Mouse (Mus musculus): ENCODE data around the gene Hmga1.
A peak's percentile ranks its signal among the peaks of the same experiment; 100 is the strongest.

Gene Hmga1

DNA sequence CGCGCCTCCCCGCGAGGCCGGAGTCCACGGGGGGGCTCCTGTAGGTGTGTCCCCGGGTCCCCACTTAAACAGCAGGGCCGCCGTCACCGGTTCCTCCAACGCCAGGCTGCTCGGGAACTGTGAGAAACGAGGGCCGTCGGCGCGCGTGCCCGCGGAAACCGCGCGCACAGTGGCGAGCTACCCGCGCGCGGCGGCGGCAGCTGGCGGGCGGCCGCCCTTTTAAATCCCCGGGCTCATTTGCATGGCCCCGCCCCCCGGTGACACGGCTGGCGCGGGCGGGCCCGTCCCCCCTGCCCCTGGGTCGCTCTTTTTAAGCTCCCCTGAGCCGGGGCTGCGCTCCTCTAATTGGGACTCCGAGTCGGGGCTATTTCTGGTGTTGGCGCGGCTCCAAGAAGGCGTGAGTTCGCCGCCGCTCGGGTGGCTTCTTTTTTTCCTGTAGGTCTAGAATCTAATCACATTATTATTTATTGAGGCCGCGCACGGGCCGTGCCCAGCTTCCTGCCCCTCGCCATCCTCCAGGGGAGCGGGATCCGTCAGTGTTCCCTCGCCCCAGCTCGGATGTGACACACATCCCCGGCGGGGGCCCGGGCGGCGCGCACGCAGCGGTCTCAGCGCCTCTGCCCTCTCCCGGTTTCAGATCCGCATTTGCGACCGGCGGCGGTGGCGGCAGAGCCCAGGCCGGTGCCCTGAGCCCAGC is at the start of gene Hmga1:
Hmga1 (plus strand) TSS at position 183 of the 697 bp plus-strand sequence.
- DNase-seq (ENCODE audit: low read depth, low spot score): peak; percentile 88

DNA sequence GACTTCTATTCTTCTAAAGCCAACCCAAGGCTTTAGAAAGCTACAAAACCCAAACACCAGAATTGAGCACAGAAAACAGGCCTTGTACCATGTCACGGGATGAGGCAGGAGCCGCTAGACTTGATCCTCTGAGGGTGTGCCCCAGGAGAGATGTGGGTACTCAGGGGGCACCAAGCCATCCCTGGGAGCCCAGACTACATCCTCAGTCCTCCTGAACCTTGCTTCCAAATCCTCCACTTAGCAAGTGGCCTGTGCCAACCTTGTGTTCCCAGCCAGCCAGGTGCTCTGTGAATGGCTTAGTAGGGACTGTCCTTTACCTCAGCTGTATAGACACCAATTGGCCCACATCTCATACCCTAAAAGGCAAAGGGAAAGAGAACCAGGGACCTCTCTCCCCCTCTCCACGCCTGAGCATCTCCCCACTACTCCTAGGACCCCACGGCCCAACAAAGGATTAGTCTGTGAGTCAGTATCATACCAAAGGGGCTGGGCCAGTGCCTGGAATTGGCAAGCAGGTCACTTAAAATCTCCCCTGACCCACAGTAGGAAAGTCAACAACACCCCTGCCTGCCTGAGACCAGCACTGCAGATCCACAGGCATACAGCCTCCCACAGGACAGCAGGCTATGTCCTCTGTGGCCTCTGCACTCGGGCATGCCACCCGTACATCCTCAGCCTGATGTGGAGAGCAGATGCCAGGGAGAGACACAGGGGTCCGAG is 49.3 kb upstream of the Hmga1 start:
- DNase-seq (ENCODE audit: low read depth, low spot score): no peak

DNA sequence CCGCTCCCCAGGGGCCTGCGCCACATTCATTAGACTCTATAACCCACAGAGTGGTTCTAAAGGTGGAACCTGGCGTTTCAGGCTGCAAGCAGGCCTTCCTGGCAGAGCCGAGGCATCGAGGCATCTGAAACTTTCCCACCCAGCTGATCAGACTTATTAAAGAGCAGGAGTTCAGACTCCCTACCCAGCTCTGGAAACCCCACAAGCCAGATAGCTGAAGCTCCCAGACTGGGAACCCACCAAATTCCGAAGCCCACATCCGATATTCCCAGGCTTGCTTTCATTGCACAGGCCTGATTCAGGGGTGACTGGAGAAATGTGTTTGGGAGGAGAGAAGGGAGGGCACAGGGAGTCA is 48.7 kb upstream of the Hmga1 start:
- DNase-seq (ENCODE audit: low read depth, low spot score): no peak

DNA sequence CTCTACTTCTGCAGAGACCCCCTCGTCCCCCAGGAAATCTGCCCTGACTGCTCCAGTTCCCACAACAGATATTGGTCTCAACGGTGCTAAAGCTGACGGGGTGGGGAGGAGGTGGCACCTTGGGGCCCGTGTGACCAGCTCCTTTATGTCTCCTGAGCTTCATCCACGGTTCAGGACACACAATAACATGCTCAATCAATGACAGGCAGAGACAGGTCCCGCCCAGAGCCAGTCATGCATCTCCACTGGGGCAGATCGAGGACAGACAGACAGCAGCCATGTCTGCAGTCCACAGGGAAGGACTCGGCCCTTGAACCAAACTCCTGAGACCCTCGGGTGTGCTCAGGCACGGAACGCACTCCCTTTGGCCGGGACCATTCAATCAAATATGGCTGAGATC is 48.3 kb upstream of the Hmga1 start:
- no peak for DNase-seq (ENCODE audit: low read depth, low spot score)

DNA sequence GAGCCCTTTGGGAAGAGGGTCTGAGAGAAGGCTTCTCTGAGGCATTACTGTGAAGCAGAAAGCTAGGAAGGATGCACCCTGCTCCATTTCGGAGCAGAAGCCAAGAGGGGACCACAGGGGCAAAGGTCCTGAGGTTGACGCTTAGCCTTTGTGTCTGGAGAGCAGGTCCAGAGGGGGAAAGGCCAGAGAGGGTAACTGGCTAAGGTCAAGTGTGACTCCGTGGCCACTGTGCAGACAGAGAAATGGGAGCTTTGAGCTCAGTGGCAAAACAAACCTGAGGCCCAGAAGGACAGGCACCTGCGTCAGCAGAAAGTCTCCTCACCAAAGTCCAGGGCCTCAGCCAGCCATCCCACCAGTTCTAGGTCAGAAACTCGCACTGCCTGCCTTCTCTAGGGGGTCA is 47.8 kb upstream of the Hmga1 start:
- DNase-seq (ENCODE audit: low read depth, low spot score): no peak

DNA sequence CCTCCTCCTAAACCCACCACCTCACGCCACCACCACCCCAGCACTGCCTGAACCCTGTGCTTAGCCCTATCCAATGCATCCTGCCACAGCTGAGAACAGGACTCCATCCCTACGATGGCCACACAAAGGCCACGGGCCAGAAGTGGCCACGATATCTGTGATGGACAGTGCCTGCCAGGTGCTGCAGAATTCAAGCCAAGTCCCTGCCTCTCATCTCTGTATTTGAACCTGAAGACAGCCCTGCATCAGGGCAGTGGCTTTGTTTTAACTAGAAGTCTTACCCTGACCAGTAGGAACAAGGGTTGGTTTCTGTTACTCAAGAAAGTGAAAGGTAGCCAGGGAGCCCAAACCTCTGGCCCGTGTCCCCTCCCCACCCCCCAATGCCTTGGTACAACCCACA is 47.2 kb upstream of the Hmga1 start:
- no peak for DNase-seq (ENCODE audit: low read depth, low spot score)

DNA sequence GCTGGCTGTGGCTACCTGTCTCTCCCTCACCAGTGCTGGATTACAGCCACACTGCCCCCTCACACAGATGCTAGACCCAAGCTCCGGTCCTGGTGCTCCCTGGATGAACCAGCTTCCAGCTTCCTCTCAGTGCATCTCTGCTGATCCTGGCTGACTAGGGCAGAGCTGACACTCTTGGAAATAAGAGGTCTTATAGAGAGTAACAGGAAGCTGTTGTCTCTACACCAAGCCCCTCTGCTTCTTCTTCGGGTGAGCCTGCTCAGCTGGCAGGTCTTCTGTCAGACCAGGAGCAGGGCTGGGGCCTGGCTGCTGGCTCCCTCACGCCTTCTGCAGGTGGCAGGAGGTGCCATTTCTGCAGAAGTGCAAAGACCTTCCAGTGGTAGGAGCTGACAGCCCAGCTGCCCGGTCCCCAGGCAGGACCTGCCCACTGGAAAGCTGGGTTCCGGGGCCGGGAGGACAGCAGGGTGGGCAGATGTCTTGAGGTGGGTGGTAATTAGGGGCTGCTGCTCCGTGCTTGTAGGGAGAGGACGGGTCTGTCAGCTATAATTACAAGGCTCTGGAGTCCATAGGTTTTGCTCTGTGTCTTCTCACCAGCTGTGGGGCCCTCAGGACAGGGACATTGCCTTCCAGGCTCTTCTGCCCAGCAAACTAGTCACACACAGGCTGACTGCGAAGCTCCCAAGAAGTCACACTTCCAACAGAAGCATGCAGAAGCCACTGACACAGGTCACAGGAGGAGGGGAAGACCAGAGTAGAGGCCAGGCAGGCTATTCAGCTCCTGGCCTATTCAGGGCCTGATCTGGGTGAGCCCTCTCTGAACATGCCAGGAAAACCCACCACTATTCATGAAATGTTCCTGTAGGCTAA is 45.8 kb upstream of the Hmga1 start:
- DNase-seq (ENCODE audit: low read depth, low spot score): no peak

DNA sequence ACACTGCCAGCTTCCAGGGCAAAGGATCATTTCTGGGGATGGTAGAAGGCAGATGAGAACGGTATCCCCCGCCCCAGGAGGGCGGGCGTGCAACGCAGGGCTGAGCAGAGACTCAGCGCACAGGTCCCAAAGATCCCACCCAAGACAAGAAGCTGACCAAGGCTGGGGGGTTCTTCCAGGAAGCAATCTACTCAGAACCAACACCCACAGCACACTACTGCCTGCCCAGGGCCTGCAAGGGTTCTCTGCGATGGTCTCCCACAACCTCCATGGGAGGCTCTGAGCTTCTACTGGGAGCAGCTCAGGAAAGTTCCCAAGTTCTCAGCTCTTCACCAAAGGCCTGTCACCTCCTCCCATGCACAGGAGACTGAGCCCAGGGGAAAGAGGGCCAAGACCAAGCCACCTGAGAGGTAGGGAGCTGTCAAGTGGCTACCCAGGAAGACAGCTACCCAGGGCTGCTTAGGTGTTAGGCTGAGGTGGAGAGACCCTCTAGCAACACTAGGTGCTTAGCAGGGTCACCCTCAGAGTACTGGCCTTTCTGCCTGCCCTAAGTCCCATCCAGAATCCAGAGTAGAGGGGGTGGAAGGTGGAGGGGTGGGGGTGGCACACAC is 45.1 kb upstream of the Hmga1 start:
- no peak for DNase-seq (ENCODE audit: low read depth, low spot score)

DNA sequence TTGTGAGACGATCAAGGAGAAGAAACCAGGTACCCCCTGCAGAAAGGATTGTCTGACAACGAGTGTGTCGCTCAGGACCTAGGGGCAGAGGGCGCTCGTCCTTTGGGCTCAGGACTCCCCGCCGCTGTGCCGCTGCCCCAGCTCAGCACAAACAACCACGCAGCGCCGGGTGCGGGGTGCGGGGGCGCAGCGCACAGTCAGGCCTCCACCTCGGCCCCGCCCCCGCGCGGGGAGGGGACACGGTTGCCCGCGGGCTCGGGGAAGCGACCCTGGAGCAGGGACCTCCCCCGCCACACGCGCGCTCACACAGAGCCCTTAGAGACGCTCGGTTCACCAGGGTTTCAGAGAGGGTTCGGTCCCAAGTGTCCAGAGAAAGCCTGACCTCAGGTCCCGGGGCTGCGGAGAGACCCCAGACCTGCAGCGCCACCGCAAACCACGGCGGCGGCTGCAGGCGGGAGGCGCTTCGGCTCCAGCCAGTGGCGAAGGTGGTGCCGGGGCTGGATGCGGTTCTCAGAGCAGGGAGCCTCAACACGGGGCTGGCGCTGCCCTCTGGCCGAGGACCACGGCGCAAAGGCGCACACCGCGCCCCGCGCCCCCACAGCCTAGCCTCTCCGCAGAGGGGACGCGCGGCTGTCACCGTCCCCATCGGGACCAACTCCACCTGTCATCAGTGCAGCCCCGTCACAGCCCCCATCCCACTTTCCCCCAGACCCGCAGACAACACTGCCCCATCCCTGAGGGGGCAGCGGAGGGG is 44.3 kb upstream of the Hmga1 start:
- no peak for DNase-seq (ENCODE audit: low read depth, low spot score)

DNA sequence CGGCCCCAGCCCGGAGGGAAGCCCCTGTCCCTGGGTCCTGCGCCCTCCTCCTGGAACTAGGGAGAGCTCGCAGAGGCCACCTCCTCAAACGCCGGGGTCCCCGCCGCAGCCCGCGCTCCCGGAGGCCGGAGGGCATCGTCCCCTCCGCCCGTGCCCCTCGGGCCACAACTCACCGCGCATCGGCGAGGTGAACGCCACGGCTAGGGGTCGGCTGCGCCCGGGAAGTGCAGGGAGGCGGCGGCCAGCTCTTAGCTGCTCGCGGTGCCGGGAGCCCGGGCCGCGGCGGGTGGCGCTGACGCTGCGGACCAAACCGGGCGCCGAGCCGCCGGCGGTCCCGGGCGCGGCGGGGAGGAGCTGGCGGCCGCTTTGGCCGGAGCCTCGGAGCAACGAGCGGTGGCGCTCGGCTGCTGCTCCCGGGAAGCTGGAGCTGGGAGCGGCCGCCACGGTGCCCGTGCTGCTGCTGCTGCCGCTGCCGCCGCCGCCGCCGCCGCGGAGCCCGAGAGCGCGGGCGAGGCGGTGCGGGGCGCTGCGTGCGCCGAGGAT is 43.6 kb upstream of the Hmga1 start:
- DNase-seq (ENCODE audit: low read depth, low spot score): no peak

DNA sequence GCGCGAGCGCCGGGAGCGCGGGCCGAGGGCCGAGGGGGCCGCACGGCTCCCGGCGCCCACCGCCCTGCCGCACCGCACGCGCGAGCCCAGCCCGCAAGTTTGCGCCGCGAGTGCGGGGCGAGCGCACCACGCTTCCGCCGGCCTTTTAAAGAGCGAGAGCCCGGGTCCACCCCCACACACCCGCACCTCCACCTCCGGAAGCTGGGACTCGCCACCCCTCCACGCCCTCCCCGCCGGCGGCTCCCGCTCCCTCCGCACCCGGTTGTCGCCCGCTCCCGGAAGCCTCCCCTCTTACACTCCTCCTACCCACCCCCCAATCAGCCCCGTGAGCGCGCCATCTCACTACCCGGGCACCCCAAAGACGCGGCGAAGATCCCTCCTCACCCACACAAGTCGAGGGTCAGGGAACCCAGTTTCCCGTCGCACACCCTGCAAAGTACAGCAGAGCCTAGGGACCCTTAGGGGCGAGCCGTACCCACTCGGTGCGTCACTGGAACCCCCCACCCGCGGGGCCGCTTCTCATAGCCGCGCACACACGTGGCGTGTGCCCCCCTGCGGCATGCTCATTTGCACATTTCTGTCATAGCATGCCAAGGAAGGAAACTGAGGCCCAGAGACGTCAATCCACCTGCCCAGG is 42.9 kb upstream of the Hmga1 start:
- DNase-seq (ENCODE audit: low read depth, low spot score): no peak

DNA sequence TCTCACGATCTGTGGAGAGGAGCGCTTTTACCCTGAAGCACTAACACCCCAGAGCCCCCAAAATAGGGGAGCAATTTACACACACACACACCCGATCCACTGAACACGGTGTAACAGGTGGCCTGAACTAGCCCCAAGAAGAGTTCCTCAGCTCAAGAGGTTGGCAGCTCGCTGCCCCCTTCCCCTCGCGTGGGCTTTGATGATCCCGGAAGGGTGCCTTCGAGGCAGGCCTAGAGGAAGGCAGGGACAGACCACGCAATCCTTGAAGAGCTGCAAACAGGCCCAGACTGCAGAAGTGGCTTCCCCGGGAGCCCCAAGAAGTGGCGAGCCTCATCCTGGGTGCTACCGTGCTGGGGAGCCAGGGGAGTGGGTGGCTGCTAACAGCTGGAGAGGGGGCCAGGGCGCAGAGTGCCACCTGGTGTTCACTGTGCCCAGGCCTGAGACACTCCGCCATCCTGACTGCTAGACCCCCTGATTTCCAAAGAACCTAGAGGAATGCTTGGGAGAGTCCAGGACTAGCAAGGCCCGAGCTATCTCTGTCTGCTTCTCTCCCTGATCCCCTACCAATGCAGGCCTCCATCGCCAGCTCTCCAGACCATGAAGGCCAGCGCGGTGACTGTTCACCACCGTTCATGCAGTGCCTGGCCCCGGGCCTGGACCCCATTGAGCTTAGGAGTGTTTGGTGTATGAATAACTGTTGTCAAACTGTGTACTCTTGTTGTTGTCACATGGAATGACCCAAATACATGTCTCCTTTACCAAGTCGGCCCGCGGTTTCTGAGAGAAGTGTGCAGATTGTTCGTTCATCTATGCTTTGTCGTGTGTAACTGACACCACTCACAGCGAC is 42.2 kb upstream of the Hmga1 start:
- DNase-seq (ENCODE audit: low read depth, low spot score): no peak

DNA sequence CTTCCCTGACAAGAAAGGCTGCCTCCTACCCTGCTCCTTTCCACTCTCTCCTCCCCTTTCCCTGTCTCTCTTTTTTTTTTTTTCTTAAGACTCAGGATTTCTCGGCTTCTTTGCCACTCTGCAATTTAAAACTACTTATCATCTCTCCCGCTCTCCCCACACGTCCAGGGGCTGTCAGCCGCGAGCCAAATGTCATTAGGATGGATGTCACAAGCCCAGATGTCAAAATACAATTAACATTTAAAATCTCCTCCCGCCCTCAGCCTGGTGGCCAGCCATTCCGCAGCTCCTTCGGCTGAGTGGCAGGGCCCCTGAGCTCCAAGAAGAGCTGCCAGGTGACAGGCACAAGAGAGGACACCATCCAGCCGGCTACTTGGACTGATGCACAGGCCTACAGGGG is 38.0 kb upstream of the Hmga1 start:
- DNase-seq (ENCODE audit: low read depth, low spot score): no peak

DNA sequence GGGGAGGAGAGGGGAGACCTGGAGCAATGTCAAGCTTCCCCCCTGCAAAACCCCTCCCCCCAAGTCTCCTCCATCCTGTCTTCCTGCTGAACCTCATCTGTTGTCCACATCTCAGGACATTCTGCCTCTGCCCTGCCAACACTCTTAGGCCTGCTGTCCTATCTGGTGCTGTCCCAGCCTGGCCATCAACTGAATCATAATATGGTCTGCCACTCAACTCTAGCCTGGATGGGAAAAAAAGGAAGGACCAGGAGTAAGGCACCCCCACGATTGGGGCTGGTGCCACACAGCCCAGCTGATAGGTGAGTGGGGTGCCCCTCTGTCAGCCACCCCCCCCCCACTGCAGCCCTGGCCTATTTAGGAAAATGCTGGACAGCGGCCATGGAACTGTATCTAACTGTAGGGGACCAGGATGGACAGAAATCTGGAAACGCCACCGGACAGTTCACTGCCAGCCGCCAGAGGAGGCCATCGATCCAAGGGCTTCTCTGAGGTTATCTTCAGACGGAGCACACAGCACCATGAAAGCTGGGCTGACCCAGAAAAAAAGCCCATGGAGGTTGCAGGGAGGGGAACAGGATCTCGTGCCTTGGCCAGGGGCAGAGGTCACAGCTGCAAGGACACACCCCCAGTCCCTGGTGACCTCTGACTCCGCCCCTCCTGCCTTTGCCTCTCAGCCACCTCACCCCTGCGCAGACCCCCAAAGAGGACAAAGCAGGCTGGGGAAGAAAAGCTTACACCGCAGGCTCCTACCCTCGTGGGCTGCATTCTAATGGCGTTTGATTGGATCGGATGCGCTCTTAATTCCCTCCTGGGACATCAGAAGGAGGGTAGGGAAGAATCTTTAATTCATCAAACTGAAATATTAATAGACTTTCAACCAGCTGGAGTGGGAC is 37.3 kb upstream of the Hmga1 start:
- no peak for DNase-seq (ENCODE audit: low read depth, low spot score)

DNA sequence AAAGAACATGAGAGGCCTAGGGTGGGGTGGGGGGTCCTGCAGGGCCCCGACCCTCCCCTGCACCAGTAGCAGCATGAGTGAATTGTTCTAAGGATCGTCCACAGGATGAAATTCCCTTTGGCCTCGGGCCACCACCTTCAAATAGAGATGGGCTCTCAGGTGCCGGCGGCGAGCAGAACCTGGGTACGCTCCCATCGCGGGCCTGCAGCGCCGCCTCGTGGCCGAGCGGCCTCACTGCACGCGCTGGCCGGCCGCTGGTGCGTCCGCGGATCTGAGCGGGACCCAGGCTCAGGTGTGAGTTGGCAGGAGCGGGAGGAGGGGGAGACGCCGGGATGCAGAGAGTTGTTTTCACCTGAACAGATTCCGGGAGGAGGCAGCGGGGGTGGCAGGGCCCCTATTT is 35.7 kb upstream of the Hmga1 start:
- DNase-seq (ENCODE audit: low read depth, low spot score): peak; percentile 39

DNA sequence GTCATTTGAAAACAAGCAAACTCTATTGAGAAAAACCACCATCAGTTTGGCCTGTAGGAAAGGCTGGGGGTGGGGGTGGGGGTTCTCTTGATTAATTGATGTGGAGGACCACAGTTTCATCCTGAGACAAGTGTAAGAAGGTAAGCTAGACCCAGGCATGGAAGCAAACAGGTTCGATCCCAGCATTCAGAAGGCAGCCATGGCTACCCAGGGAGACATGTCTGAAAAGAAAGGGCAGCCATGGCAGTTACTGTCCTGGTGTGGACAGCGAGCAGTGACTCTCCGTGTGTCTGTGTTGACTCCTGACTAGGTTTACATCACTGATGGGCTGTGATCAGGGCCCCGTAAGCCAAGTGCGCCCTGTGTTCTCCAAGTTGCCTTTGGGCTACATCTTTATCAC is 35.0 kb upstream of the Hmga1 start, which contains the start of gene Grm4:
Grm4 (minus strand) TSS at position 101 of the 400 bp plus-strand sequence.
- no peak for DNase-seq (ENCODE audit: low read depth, low spot score)

DNA sequence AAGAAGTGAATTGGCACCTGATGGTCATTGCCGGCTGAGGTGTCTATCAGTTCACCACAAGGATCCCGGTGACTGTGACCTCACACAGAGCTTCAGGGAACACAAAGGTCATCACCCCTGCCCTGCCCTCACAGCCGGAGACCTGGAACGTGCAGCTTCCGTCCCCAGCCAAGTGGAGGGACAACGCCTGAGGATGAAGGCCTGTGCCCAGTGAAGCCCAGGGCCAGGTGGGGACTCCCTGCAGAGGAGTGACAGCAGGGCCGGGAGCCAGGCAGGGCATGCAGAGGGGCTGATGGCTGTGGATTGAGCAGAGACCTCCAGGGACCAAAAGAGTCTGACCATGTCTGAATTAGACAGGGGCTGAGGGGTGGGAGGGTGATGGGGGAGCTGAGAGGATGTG is 33.2 kb upstream of the Hmga1 start:
- no peak for DNase-seq (ENCODE audit: low read depth, low spot score)

DNA sequence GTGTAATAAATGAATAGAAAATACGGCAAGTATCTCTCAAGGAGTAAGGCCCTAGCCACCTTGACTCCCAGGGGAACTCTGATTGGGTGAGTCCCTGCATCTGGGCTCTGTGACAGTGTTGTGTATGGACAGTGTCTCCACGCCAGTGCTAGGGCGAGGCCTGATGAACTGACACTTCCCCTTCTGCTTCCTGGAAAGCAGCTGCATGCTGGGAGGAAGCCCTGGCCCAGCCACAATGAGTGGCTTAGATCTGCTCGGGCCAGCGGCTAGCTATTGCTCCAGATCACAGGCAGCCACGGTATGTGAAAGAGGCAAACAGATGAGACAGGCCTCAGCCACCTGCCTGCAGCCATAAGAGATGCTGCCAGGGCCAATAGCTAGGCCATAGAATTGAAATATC is 29.1 kb upstream of the Hmga1 start:
- no peak for DNase-seq (ENCODE audit: low read depth, low spot score)

DNA sequence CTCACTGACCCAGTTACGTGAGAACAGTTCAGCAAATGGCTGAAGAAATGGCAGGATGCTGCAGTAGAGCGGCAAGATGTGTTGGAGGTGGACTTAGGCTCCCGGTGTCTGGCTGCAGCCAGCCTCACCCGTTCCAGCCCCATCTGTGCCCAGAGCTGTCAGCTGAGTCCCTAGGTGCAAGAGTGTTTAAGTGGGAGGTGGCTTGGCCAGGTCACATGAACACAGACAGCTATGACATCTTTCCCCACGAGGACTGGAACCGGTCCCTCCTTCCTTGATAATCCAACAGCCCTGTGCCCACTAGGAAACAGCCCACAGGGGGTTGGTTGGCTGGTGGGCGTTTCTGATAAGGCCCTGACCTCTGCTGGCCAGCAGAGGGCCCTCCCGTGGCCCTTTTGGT is 28.3 kb upstream of the Hmga1 start:
- DNase-seq (ENCODE audit: low read depth, low spot score): no peak
